Mouse (Mus musculus) C2C12 (cell line): ENCODE data around the gene Ypel2.

Experiments used
- CEBPB ChIP-seq: IDR thresholded peaks from one replicate; pipeline ENCODE4 v1.6.1; 2011; ENCODE audit warnings: low read depth, mild to moderate bottlenecking, control low read depth, moderate library complexity
- CTCF ChIP-seq: IDR thresholded peaks from one replicate; pipeline ENCODE4 v1.5.1; 2011; ENCODE audit not compliant: control insufficient read depth, insufficient read depth, insufficient read length
- FOSL1 ChIP-seq: IDR thresholded peaks from one replicate; pipeline ENCODE4 v1.8.0; 2011; ENCODE audit warnings: mild to moderate bottlenecking, low read length; ENCODE audit not compliant: poor library complexity, insufficient read depth, severe bottlenecking
- MAX ChIP-seq: IDR thresholded peaks from one replicate; pipeline ENCODE4 v1.6.1; 2011; ENCODE audit warnings: mild to moderate bottlenecking, control low read depth
- MYOG ChIP-seq: IDR thresholded peaks from one replicate; pipeline ENCODE4 v1.6.1; 2011; ENCODE audit not compliant: control insufficient read depth, insufficient read length; ENCODE audit errors: extremely low read depth
- USF1 ChIP-seq: IDR thresholded peaks from one replicate; pipeline ENCODE4 v1.6.1; 2011; ENCODE audit warnings: low read depth, mild to moderate bottlenecking, control low read depth, moderate library complexity

- no peak for TF ChIP-seq CTCF
- no peak for TF ChIP-seq USF1
- TF ChIP-seq FOSL1 = no peak
- TF ChIP-seq MAX = no peak
- TF ChIP-seq CEBPB = no peak
- TF ChIP-seq MYOG = no peak
Measured at GRCm38 (mm10) chr11:86953096-86953495, 40.4 kb downstream of the Ypel2 start.
